Mouse (Mus musculus) limb, embryonic 15.5 days (tissue): Measurements from ENCODE around the gene Zfp853. TPM values are rescaled to one million over a fixed set of nuclear protein-coding genes. Genes with fewer than 3 reads are reported as not detected.
A peak's percentile ranks its signal among the peaks of the same experiment; 100 is the strongest.

Experiments used
- ATAC-seq: fragments of 200-750 bp; cut with Nextera tagmentation; 2 replicates; pipeline ENCODE4 v1.8.0; 2017; ENCODE audit warnings: low read depth, moderate TSS enrichment; ENCODE audit not compliant: insufficient number of reproducible peaks, low FRiP score, low TSS enrichment
- H3K27ac ChIP-seq: fragments of 300-500 bp; sonication (generic); 2 replicates; pipeline ENCODE4 v1.5.1; 2015; ENCODE audit warnings: moderate library complexity, mild to moderate bottlenecking, inconsistent platforms
- H3K27me3 ChIP-seq: fragments of 300-500 bp; sonication (generic); 2 replicates; pipeline ENCODE4 v1.6.1; 2015; ENCODE audit warnings: inconsistent platforms
- H3K36me3 ChIP-seq: fragments of 300-500 bp; sonication (generic); 2 replicates; pipeline ENCODE4 v1.6.1; 2015; ENCODE audit warnings: inconsistent platforms
- H3K4me1 ChIP-seq: fragments of 300-500 bp; sonication (generic); 2 replicates; pipeline ENCODE4 v1.6.1; 2015; ENCODE audit warnings: inconsistent platforms
- H3K4me2 ChIP-seq: fragments of 300-500 bp; sonication (generic); 2 replicates; pipeline ENCODE4 v1.6.1; 2015; ENCODE audit warnings: mild to moderate bottlenecking, inconsistent platforms
- H3K4me3 ChIP-seq: fragments of 300-500 bp; sonication (generic); 2 replicates; pipeline ENCODE4 v1.5.1; 2015; ENCODE audit warnings: mild to moderate bottlenecking, inconsistent platforms
- H3K9ac ChIP-seq: fragments of 300-500 bp; sonication (generic); 2 replicates; pipeline ENCODE4 v1.6.1; 2015; ENCODE audit warnings: inconsistent platforms
- H3K9me3 ChIP-seq: fragments of 300-500 bp; sonication (generic); 2 replicates; pipeline ENCODE4 v1.6.1; 2016; ENCODE audit warnings: inconsistent platforms
- WGBS: fragments of 180-500 bp; shearing (Covaris S2); methylation state at CpG from one replicate; pipeline ENCODE4 v1.1.7; 2015; 5-methylcytosine and 5-hydroxymethylcytosine counted together
- polyA plus RNA-seq: library from polyadenylated mRNA; unstranded; fragments of >200 nt; fragmentation: Nextera tagmentation; extraction: Ambion mirVana; gene quantifications from 2 replicates; pipeline ENCODE4 v1.2.1, GENCODE M21; 2015

Zfp853 gene
- polyA plus RNA-seq, 1 experiment from 2014 or later: 0.18 TPM

DNA sequence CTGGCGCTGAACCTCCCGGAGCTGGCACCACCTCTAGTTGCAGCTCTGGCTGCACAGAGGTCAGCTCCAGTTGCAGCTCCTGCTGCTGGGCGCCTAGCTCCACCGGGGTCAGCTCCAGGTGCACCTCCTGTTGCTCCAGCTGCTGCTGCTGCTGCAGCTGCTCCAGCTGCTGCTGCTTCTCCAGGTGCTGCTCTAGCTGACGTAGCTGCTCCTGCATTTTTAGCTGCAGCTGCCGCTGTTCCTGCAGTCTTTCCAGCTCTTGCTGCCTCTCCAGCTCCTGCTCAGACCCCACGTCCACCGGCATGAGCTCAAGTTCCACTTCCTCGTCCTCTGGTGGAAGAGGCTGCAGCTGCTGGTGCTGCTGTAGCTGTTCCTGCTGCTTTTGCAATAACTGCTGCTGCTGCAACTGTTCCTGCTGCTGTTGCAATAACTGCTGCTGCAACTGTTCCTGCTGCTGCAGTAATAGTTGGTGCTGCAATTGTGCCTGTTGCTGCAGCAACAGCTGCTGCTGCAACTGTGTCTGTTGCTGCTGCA lies 5.0 kb downstream of the Zfp853 start:
- peak overlapping the region; percentile 45; the same call in 1 of the 2 replicates for H3K4me2 ChIP-seq
- H3K9me3 ChIP-seq: no peaks in the 10 kb centered on the region
- no peaks in the 10 kb centered on the region; the same call in none of the 2 replicates for H3K36me3 ChIP-seq
- H3K27me3 ChIP-seq: peaks cover 80% of the 10 kb centered on the region
- peaks cover 26% of the 10 kb centered on the region for H3K4me1 ChIP-seq
- H3K27ac ChIP-seq: no peak overlapping the region
- WGBS: 13% methylated on average over 9 of the region's 9 CpGs
- H3K9ac ChIP-seq: no peak overlapping the region
- peak overlapping the region; percentile 21 for H3K4me3 ChIP-seq
- no peak for ATAC-seq

DNA sequence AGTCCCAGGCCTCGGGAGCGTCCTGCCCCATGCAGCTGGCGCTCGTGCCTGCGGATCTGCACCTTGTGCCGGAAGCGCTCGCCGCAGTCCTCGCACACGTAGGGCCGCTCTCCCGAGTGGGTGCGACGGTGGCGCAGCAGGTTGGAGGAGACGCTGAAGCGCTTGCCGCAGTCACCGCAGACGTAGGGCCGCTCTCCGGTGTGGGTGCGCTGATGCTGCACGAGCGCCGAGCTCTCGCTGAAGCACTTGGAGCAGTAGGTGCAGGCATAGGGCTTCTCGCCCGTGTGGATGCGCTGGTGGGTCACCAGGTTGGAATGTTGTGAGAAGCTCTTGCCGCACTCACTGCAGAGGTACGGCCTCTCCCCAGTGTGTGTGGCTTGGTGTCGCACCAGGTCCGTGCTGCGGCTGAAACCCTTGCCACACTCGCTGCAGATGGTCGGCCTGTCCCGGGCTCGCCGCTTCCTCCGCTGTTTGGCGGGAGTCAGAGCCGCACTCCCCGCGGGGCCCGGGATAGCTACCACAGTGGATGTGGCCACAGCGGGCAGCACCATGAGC lies 5.6 kb downstream of the Zfp853 start:
- Histone ChIP-seq H3K27ac (no peak overlapping the region), H3K4me1 (peaks cover 20% of the 10 kb centered on the region), H3K36me3 (no peaks in the 10 kb centered on the region; the same call in none of the 2 replicates), H3K9ac (no peak overlapping the region), H3K9me3 (no peaks in the 10 kb centered on the region), H3K4me2 (peak overlapping the region; percentile 45), H3K4me3 (peak overlapping the region; percentile 21), H3K27me3 (peaks cover 75% of the 10 kb centered on the region)
- 9% methylated on average over 48 of the region's 48 CpGs for WGBS
- no peak for ATAC-seq

DNA sequence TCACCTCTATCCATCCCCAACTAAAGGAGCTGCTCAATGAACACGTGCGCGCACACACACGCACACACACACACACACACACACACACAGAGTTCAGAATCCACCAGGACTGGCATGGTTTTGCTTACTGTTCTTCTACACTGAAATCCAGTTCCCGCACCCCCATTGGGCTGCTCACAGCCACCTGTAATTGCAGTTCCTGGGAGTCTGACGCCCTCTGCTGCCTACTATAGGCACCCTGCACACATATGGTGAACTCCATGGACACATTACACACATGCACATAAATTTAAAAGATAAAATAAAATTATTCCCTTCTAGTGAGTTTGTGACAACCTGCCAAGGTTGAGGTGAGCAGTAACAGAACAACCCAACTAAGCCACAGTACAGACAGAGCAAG lies 8.7 kb downstream of the Zfp853 start:
- WGBS: 43% methylated on average over 6 of the region's 6 CpGs
- Histone ChIP-seq H3K27ac (no peak overlapping the region), H3K4me2 (no peak overlapping the region), H3K4me1 (peaks cover 15% of the 10 kb centered on the region), H3K27me3 (peaks cover 53% of the 10 kb centered on the region), H3K36me3 (no peaks in the 10 kb centered on the region; the same call in none of the 2 replicates), H3K9ac (no peak overlapping the region), H3K9me3 (no peaks in the 10 kb centered on the region), H3K4me3 (no peak overlapping the region)
- ATAC-seq: no peak

DNA sequence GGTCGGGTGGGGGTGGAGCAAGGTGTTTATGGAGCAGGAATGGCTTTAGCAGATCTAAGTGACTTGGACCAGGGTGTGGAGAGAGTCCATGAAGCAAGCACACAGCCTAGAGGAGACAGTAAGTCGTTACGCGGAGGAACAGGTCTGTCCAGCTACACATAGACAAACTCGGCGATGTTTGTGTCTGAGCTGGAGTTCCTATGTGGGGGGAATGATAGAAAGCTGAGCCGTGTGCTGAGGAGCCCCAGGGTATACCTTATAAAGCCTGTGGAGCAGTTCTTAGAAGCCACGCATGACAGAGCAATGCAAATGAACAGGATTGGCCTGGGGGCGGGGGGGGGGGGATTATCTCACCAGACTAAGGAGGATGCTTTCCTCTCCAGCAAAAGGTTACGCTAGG lies 14.2 kb downstream of the Zfp853 start:
- no peaks in the 10 kb centered on the region for H3K4me1 ChIP-seq
- H3K4me2 ChIP-seq: no peak overlapping the region
- H3K36me3 ChIP-seq: no peaks in the 10 kb centered on the region
- no peak overlapping the region for H3K27ac ChIP-seq
- 35% methylated on average over 10 of the region's 10 CpGs for WGBS
- no peaks in the 10 kb centered on the region for H3K9me3 ChIP-seq
- peaks cover 28% of the 10 kb centered on the region for H3K27me3 ChIP-seq
- no peak for ATAC-seq
- H3K9ac ChIP-seq: no peak overlapping the region
- H3K4me3 ChIP-seq: no peak overlapping the region

DNA sequence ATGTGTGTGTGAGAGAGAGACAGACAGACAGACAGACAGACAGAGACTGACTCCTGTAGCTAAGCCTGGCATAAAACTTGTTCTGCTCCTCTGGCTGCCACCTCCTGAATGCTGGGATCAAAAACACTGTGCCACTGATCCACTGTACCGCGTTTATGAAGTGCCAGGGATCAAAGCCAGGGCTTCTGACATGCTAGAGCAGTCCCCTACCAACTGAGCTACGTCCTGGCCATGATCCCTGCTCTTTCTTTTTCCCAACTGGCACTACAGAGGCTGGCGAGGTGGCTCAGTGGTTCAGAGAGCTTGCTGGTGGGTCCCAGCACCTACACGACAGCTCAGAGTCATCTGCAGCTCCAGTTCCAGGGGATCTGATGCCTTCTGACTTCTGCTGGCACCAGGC lies 17.7 kb downstream of the Zfp853 start:
- WGBS: 51% methylated on average over 5 of the region's 5 CpGs
- Histone ChIP-seq H3K27ac (no peak overlapping the region), H3K27me3 (peaks cover 26% of the 10 kb centered on the region), H3K9me3 (no peaks in the 10 kb centered on the region), H3K9ac (0 out of 2 replicates have a peak overlapping the region, but pooled peaks have one; percentile 10), H3K4me1 (peaks cover 7% of the 10 kb centered on the region), H3K4me3 (no peak overlapping the region), H3K36me3 (no peaks in the 10 kb centered on the region), H3K4me2 (no peak overlapping the region)
- no peak for ATAC-seq

DNA sequence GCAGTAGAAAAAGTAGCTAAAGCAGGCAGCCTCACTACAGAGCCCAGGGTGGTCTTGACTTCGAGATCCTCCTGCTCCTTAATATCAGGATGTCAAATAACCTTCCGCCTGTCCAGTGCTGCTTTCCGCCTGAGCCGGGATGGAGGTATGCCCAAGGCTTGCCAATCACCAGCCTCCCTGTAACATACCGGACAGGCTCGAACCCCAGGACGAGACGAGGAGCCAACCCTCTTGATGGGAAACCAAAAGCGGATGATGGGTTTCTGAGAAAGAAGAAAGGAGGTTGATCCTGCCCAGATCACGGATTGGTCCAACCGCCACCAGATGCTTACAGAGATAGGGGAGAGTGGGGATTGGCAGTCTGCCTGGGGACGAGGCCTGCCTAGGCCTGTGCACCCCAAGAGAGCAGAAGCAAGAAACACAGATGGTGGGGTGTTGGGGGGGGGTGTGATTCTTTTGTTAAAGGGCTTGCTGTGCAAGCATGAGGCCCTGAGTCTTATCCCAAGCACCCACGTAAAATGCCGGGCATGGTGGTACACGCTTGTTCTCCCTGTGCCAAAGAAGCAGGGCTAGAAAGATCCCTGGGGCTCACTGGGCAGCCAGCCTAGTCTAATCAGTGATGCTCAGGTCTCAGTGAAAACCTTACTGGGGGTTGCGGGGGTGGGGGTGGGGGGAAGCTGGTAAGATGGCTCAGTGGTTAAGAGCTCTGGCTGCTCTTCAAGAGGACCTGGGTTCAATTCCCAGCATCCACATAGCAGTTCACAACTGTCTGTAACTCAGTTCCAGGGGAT lies 20.7 kb downstream of the Zfp853 start:
- ATAC-seq: no peak
- Histone ChIP-seq H3K4me3 (no peak overlapping the region), H3K27ac (no peak overlapping the region), H3K36me3 (no peaks in the 10 kb centered on the region), H3K4me1 (peaks cover 26% of the 10 kb centered on the region), H3K9me3 (no peaks in the 10 kb centered on the region), H3K4me2 (no peak overlapping the region), H3K9ac (no peak overlapping the region), H3K27me3 (0 out of 2 replicates have a peak, but pooled peaks cover 12% of the 10 kb centered on the region)
- WGBS: 83% methylated on average over 16 of the region's 16 CpGs

DNA sequence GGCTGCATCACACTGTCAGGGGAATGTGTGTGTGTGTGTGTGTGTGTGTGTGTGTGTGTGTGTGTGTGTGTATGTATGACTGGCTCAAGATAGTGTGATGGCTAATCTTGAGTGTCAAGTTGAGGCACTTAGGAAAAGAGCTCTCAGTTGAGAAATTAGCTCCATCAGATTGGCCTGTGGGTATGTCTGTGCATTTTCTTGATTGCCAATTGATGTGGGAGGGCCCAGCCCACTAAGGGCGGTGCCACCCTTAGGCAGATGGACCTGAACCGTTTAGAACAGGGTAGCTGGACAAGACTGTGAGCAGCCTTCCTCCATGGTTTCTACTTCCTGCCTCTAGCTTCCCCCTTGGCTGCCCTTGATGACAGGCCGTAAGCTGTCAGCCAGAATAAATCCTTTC lies 21.3 kb downstream of the Zfp853 start:
- Histone ChIP-seq H3K4me3 (no peak overlapping the region), H3K9ac (no peak overlapping the region), H3K4me1 (peaks cover 26% of the 10 kb centered on the region), H3K27me3 (0 out of 2 replicates have a peak, but pooled peaks cover 8% of the 10 kb centered on the region), H3K9me3 (no peaks in the 10 kb centered on the region), H3K27ac (no peak overlapping the region), H3K4me2 (no peak overlapping the region), H3K36me3 (no peaks in the 10 kb centered on the region)
- 61% methylated on average over 3 of the region's 3 CpGs for WGBS
- ATAC-seq: no peak

DNA sequence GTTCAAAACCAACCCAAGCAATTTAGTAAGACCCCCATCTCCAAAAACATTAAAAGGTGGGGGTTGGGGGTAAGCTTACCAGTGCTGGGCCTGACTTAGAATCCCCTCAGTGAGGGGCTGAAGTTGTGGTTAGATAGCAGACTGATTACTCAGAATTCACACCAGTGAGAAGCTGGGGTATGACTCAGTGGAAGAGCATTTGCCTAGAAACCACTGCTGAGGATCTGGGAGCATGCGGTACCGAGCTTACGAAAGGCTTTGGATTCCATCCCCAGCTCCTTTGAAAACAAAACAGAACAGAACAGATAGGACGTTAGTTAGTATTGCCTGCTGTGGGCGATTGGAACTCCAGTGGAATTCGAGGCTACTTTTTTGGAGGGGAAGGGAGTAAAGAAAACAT lies 21.8 kb downstream of the Zfp853 start:
- Histone ChIP-seq H3K4me3 (no peak overlapping the region), H3K9ac (no peak overlapping the region), H3K36me3 (no peaks in the 10 kb centered on the region), H3K4me1 (peaks cover 26% of the 10 kb centered on the region), H3K4me2 (no peak overlapping the region), H3K27ac (no peak overlapping the region), H3K9me3 (no peaks in the 10 kb centered on the region), H3K27me3 (0 out of 2 replicates have a peak, but pooled peaks cover 8% of the 10 kb centered on the region)
- WGBS: 82% methylated on average over 6 of the region's 6 CpGs
- no peak for ATAC-seq

DNA sequence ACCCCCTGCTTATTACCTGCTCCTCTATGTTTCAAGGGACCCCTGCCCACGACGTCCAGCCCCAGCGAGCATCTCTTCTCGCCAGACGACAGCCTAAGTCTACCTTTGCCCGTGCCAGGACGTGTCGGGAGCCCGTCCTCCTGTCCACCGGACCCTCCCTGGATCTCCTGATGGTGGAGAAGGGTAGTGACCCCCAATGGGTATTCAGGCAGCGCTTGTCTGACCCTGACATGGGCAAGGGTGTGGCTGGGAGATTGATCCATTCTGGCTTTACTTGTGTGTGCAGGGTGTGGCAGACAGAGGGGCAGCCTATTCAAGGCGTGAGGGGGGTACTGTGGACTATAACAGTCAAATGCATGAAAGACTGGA lies 23.3 kb downstream of the Zfp853 start:
- no peaks in the 10 kb centered on the region for H3K36me3 ChIP-seq
- no peaks in the 10 kb centered on the region for H3K27me3 ChIP-seq
- H3K4me2 ChIP-seq: peak overlapping the region; percentile 89
- ATAC-seq: no peak
- H3K27ac ChIP-seq: no peak overlapping the region; the same call in 1 of the 2 replicates
- H3K9ac ChIP-seq: peak overlapping the region; percentile 77
- 4% methylated on average over 12 of the region's 12 CpGs for WGBS
- H3K9me3 ChIP-seq: no peaks in the 10 kb centered on the region
- H3K4me1 ChIP-seq: peaks cover 26% of the 10 kb centered on the region
- peak overlapping the region; percentile 62 for H3K4me3 ChIP-seq

DNA sequence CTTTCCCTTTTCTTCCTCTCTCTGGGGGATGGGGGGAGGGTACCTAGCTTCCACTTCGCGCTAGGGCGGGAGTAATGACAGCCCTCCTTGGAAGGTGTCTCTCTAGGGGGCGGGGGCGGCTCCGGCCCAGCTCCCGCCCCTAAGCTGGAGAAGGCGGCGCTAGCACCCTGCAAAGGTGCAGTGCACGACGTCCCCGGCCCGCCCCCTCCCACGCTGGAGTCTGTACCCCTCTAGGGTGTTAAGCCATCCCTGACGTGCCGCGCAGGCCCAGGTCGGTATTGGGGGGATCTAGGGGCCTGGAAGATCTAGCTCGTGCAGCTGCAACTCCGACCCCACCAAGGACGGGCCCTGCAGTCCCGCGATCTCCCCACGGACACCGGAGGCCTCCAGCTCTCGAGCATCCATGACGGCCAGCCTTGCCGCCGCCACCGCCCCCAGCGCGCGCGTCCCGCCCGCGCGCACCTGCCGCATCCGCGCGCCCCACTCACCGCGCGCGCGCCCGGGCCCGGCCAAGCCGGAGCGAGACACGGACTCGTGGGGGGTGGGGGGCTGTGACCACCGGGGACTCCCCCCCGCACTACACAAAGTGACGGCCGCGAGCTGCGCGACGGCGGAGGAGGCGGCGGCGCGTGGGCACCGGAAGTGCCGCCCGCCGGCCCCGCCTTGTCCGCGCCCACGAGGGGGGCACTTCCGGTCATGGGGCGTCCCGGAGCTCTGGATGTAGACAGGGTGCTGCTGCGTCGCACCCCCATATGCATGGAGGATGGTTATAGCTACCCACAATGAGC lies 23.9 kb downstream of the Zfp853 start, which contains the start of gene Zfp316:
Gene Zfp316 (minus strand): TSS at position 660 of the 788 bp plus-strand sequence.
- Histone ChIP-seq H3K9me3 (no peaks in the 10 kb centered on the region), H3K4me1 (peaks cover 26% of the 10 kb centered on the region), H3K9ac (peak within 1 kb of the TSS; percentile 77), H3K4me3 (peak within 1 kb of the TSS; percentile 62), H3K27ac (peak within 1 kb of the TSS; percentile 38), H3K4me2 (peak within 1 kb of the TSS; percentile 89), H3K27me3 (no peaks in the 10 kb centered on the region), H3K36me3 (0 out of 2 replicates have a peak, but pooled peaks cover 2% of the 10 kb centered on the region)
- peak; percentile 68; the same call in 1 of the 2 replicates for ATAC-seq
- WGBS: under 1% methylated on average over 66 of the region's 79 CpGs

DNA sequence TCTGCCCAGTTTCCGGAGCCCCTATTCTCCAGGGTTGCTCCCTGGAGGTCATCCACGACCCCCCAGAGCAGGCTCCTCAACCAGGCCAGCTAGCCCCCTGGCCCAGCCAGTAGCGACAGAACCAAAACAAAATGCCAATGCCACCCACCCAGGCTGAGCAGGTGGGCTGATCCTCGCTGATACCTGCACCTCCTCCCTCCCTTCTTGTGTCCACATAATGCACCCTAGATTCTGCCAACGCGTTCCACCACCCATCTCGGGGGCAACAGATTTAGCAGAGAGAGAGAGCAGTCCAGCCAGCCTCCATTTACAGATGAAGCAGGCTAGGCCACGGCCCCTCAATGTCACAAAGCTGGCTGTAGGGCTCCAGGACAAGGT lies 24.4 kb downstream of the Zfp853 start:
- Histone ChIP-seq H3K27ac (peak overlapping the region; percentile 38; the same call in 1 of the 2 replicates), H3K4me1 (peaks cover 26% of the 10 kb centered on the region), H3K4me3 (peak overlapping the region; percentile 62), H3K9ac (peak overlapping the region; percentile 77), H3K36me3 (peaks cover 8% of the 10 kb centered on the region), H3K4me2 (peak overlapping the region; percentile 89), H3K9me3 (no peaks in the 10 kb centered on the region), H3K27me3 (no peaks in the 10 kb centered on the region)
- no peak for ATAC-seq
- WGBS: 29% methylated on average over 8 of the region's 8 CpGs
